Mouse (Mus musculus): ENCODE measurements at regions not wholly inside any gene's neighbourhood (a gene's known extent, or its start where the extent isn't known, plus 50 kb on each side); places are given as distances from the start of the nearest gene placed in this dataset.

- Histone ChIP-seq H3K4me1 (ENCODE audit: control insufficient read depth, insufficient read depth, low read length) (no peaks in the 10 kb centered on the region), H3K27me3 (ENCODE audit: control insufficient read depth, insufficient read depth, low read length) (no peaks in the 10 kb centered on the region), H3K9ac (ENCODE audit: low read depth, low read length, severe bottlenecking) (no peak overlapping the region), H3K4me3 (replicated peaks; ENCODE audit: low read length) (no peak overlapping the region), H3K9me3 (ENCODE audit: control insufficient read depth, low read length) (no peaks in the 10 kb centered on the region), H3K36me3 (ENCODE audit: control insufficient read depth, insufficient read depth, low read length) (no peaks in the 10 kb centered on the region), H3K4me2 (replicated peaks; ENCODE audit: low read depth, low read length, severe bottlenecking) (no peak overlapping the region), H3K27ac (replicated peaks; ENCODE audit: low read depth, low read length) (no peak overlapping the region)
- ATAC-seq (ENCODE audit: low FRiP score, low read depth) (no peak), DNase-seq (ENCODE audit: low spot score) (no peak)
- 90% methylated on average over 2 of the region's 2 CpGs for WGBS
- no peak for TF ChIP-seq POLR2A (IDR thresholded peaks at IDR 0.05; ENCODE audit: borderline replicate concordance, extremely low read depth, insufficient read depth, insufficient read length)
Measured at GRCm38 (mm10) chr1:101524447-101524846, 1751.9 kb downstream of the Cntnap5b start.

GRCm38 (mm10) chr1:101530001-101530400, 1757.4 kb downstream of the Cntnap5b start:
- WGBS, result 81% methylated on average over 3 of the region's 3 CpGs

GRCm38 (mm10) chr1:101572256-101572655, 1799.7 kb downstream of the Cntnap5b start:
- Histone ChIP-seq H3K9ac (ENCODE audit: low read depth, low read length, severe bottlenecking) (no peak overlapping the region), H3K4me3 (replicated peaks; ENCODE audit: low read length) (no peak overlapping the region), H3K9me3 (ENCODE audit: control insufficient read depth, low read length) (no peaks in the 10 kb centered on the region), H3K4me1 (ENCODE audit: control insufficient read depth, insufficient read depth, low read length) (no peaks in the 10 kb centered on the region), H3K27me3 (ENCODE audit: control insufficient read depth, insufficient read depth, low read length) (no peaks in the 10 kb centered on the region), H3K36me3 (ENCODE audit: control insufficient read depth, insufficient read depth, low read length) (no peaks in the 10 kb centered on the region), H3K4me2 (replicated peaks; ENCODE audit: low read depth, low read length, severe bottlenecking) (no peak overlapping the region), H3K27ac (replicated peaks; ENCODE audit: low read depth, low read length) (no peak overlapping the region)
- no peak for DNase-seq (ENCODE audit: low spot score)
- 85% methylated on average over 1 of the region's 1 CpGs for WGBS
- ATAC-seq (ENCODE audit: low FRiP score, low read depth), result no peak
- TF ChIP-seq POLR2A (IDR thresholded peaks at IDR 0.05; ENCODE audit: borderline replicate concordance, extremely low read depth, insufficient read depth, insufficient read length), result no peak

More at GRCm38 (mm10) chr1:101530001-101530400, 1757.4 kb downstream of the Cntnap5b start:
- no peak overlapping the region for H3K4me2 ChIP-seq (replicated peaks; ENCODE audit: low read depth, low read length, severe bottlenecking)
- H3K27ac ChIP-seq (replicated peaks; ENCODE audit: low read depth, low read length), result no peak overlapping the region
- H3K4me1 ChIP-seq (ENCODE audit: control insufficient read depth, insufficient read depth, low read length), result no peaks in the 10 kb centered on the region
- H3K4me3 ChIP-seq (replicated peaks; ENCODE audit: low read length), result no peak overlapping the region
- no peaks in the 10 kb centered on the region for H3K36me3 ChIP-seq (ENCODE audit: control insufficient read depth, insufficient read depth, low read length)
- no peak overlapping the region for H3K9ac ChIP-seq (ENCODE audit: low read depth, low read length, severe bottlenecking)
- H3K27me3 ChIP-seq (ENCODE audit: control insufficient read depth, insufficient read depth, low read length), result no peaks in the 10 kb centered on the region
- TF ChIP-seq POLR2A (IDR thresholded peaks at IDR 0.05; ENCODE audit: borderline replicate concordance, extremely low read depth, insufficient read depth, insufficient read length), result no peak
- no peak for DNase-seq (ENCODE audit: low spot score)
- no peaks in the 10 kb centered on the region for H3K9me3 ChIP-seq (ENCODE audit: control insufficient read depth, low read length)
- ATAC-seq (ENCODE audit: low FRiP score, low read depth), result no peak

GRCm38 (mm10) chr1:101585325-101586028, 1812.9 kb downstream of the Cntnap5b start:
- Histone ChIP-seq H3K4me1 (ENCODE audit: control insufficient read depth, insufficient read depth, low read length) (no peaks in the 10 kb centered on the region), H3K27ac (replicated peaks; ENCODE audit: low read depth, low read length) (no peak overlapping the region), H3K27me3 (ENCODE audit: control insufficient read depth, insufficient read depth, low read length) (no peaks in the 10 kb centered on the region), H3K4me2 (replicated peaks; ENCODE audit: low read depth, low read length, severe bottlenecking) (no peak overlapping the region), H3K9ac (ENCODE audit: low read depth, low read length, severe bottlenecking) (no peak overlapping the region), H3K36me3 (ENCODE audit: control insufficient read depth, insufficient read depth, low read length) (no peaks in the 10 kb centered on the region), H3K4me3 (replicated peaks; ENCODE audit: low read length) (no peak overlapping the region), H3K9me3 (ENCODE audit: control insufficient read depth, low read length) (no peaks in the 10 kb centered on the region)
- no peak for ATAC-seq (ENCODE audit: low FRiP score, low read depth)
- WGBS, result 46% methylated on average over 2 of the region's 2 CpGs
- DNase-seq (ENCODE audit: low spot score), result no peak
- no peak for TF ChIP-seq POLR2A (IDR thresholded peaks at IDR 0.05; ENCODE audit: borderline replicate concordance, extremely low read depth, insufficient read depth, insufficient read length)

GRCm38 (mm10) chr1:101628461-101628860, 1855.9 kb downstream of the Cntnap5b start:
- 35% methylated on average over 1 of the region's 1 CpGs for WGBS
- Histone ChIP-seq H3K9me3 (ENCODE audit: control insufficient read depth, low read length) (no peaks in the 10 kb centered on the region), H3K36me3 (ENCODE audit: control insufficient read depth, insufficient read depth, low read length) (no peaks in the 10 kb centered on the region), H3K4me1 (ENCODE audit: control insufficient read depth, insufficient read depth, low read length) (no peaks in the 10 kb centered on the region), H3K27ac (replicated peaks; ENCODE audit: low read depth, low read length) (no peak overlapping the region), H3K27me3 (ENCODE audit: control insufficient read depth, insufficient read depth, low read length) (no peaks in the 10 kb centered on the region), H3K9ac (ENCODE audit: low read depth, low read length, severe bottlenecking) (no peak overlapping the region), H3K4me3 (replicated peaks; ENCODE audit: low read length) (no peak overlapping the region), H3K4me2 (replicated peaks; ENCODE audit: low read depth, low read length, severe bottlenecking) (no peak overlapping the region)
- no peak for TF ChIP-seq POLR2A (IDR thresholded peaks at IDR 0.05; ENCODE audit: borderline replicate concordance, extremely low read depth, insufficient read depth, insufficient read length)
- DNase-seq (ENCODE audit: low spot score) (no peak), ATAC-seq (ENCODE audit: low FRiP score, low read depth) (no peak)
